Mouse (Mus musculus) G1E (cell line): ENCODE results near the gene Epsti1. TPM values are rescaled to one million over a fixed set of nuclear protein-coding genes. Genes with fewer than 3 reads are reported as not detected.

Experiments
- ATAC-seq: 2 replicates; pipeline ENCODE4 v1.8.0; 2016; ENCODE audit warnings: mild to moderate bottlenecking; ENCODE audit not compliant: insufficient number of reproducible peaks, poor library complexity, low FRiP score, severe bottlenecking; ENCODE audit errors: extremely low read depth
- DNase-seq: peaks from one replicate; pipeline ENCODE4 v3.0.0; 2012; ENCODE audit warnings: low spot score
- H3K27me3 ChIP-seq: 2 replicates; pipeline ENCODE4 v1.6.1; 2012; ENCODE audit warnings: mild to moderate bottlenecking, low read length, inconsistent platforms; ENCODE audit not compliant: insufficient read depth
- H3K36me3 ChIP-seq: replicated peaks from 2 replicates; pipeline ENCODE3; 2012; ENCODE audit warnings: mild to moderate bottlenecking, inconsistent platforms
- H3K4me1 ChIP-seq: 2 replicates; pipeline ENCODE4 v1.6.1; 2012; ENCODE audit warnings: low read depth, low read length, inconsistent platforms, mixed read lengths; ENCODE audit not compliant: insufficient read depth
- H3K4me3 ChIP-seq: 2 replicates; pipeline ENCODE4 v1.5.1; 2012; ENCODE audit warnings: low read depth, mild to moderate bottlenecking, inconsistent platforms, low read length, moderate library complexity, mixed read lengths
- H3K9me3 ChIP-seq: replicated peaks from 2 replicates; pipeline ENCODE4 v1.6.1; 2012; ENCODE audit warnings: inconsistent platforms
- CTCF ChIP-seq: IDR thresholded peaks from 2 replicates; pipeline ENCODE4 v1.5.1; 2012; ENCODE audit warnings: low read depth, low read length, inconsistent platforms, mixed read lengths
- GATA1 ChIP-seq: IDR thresholded peaks from 2 replicates; pipeline ENCODE4 v1.6.1; 2012; ENCODE audit warnings: borderline replicate concordance, low read length, inconsistent platforms, mixed read lengths
- GATA2 ChIP-seq: IDR thresholded peaks from 2 replicates; pipeline ENCODE4 v1.6.1; 2012; ENCODE audit warnings: low read depth, low read length, inconsistent platforms, borderline replicate concordance
- POLR2AphosphoS5 ChIP-seq: IDR thresholded peaks from 2 replicates; pipeline ENCODE4 v1.6.1; 2012; ENCODE audit warnings: low read depth, low read length, inconsistent platforms; ENCODE audit not compliant: insufficient replicate concordance
- TAL1 ChIP-seq: conservative IDR thresholded peaks from 2 replicates; pipeline ENCODE4 v1.6.1; 2012; ENCODE audit warnings: low read depth, low read length, inconsistent platforms, mixed read lengths
- polyA plus RNA-seq: library from polyadenylated mRNA; stranded (reverse); fragments of >175 nt; gene quantifications from 2 replicates; pipeline ENCODE4 v1.2.3, GENCODE M21; 2012
- total RNA-seq, 2 experiments: library from RNA; stranded (forward) in 1 of 2; stranded (reverse) in 1 of 2; fragments of 200-1000 nt in 1 of 2; fragments of >200 nt in 1 of 2; fragmentation: Nextera tagmentation in 1 of 2; gene quantifications; 2 replicates each; pipeline ENCODE4 v1.2.3; 2014 to 2017

The Epsti1 gene
- total and polyA plus RNA-seq, 3 experiments: not detected

DNA sequence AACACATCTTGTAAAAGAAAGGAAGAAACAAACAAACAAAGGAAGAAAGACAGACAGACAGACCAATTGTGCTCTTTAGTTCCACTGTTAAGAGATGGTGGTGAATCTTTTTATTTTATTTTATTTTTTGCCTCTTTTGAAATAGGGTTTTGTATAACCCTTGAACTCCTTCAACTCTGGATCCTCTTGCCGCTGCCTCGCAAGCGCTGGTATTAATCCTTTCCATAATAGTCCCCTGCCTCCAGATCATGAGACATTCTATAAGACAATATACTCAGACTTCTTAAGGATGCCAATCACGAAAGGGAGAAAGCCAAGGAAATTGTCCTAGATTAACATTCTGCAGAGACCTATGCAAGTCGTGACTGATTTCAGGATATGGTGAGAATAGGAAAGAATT, 11.7 kb downstream of the Epsti1 start:
- no peak for DNase-seq
- Histone ChIP-seq H3K4me3 (no peak overlapping the region), H3K36me3 (no peaks in the 10 kb centered on the region), H3K4me1 (no peaks in the 10 kb centered on the region), H3K9me3 (peaks cover 4% of the 10 kb centered on the region; the same call in 1 of the 2 replicates), H3K27me3 (no peaks in the 10 kb centered on the region)
- no peak for TF ChIP-seq CTCF
- no peak for TF ChIP-seq GATA1
- no peak for TF ChIP-seq POLR2AphosphoS5
- TF ChIP-seq TAL1: no peak
- TF ChIP-seq GATA2: no peak
- no peak for ATAC-seq

DNA sequence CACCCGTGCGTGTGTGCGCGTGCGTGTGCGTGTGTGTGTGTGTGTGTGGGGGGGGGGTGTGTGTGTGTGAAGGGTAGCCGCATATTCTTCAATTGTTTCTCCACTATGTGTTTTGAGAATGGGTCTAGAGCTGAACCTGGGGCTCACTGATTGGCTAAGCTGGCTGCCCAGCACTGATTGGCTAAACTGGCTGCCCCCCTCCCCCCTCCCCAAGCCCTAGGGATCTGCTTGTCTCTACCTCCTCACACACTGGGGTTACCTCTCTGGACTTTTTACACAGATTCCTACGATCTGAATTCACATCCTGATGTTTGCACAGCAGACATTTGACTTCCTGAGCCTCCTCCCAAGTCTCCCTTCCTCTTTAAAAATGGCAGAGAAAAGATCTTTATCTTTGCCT, 17.6 kb downstream of the Epsti1 start:
- ATAC-seq (no peak), DNase-seq (no peak)
- Histone ChIP-seq H3K36me3 (no peaks in the 10 kb centered on the region), H3K27me3 (no peaks in the 10 kb centered on the region), H3K4me3 (no peak overlapping the region), H3K4me1 (no peaks in the 10 kb centered on the region), H3K9me3 (peaks cover 10% of the 10 kb centered on the region)
- TF ChIP-seq CTCF (no peak), POLR2AphosphoS5 (no peak), TAL1 (no peak), GATA1 (no peak), GATA2 (no peak)

DNA sequence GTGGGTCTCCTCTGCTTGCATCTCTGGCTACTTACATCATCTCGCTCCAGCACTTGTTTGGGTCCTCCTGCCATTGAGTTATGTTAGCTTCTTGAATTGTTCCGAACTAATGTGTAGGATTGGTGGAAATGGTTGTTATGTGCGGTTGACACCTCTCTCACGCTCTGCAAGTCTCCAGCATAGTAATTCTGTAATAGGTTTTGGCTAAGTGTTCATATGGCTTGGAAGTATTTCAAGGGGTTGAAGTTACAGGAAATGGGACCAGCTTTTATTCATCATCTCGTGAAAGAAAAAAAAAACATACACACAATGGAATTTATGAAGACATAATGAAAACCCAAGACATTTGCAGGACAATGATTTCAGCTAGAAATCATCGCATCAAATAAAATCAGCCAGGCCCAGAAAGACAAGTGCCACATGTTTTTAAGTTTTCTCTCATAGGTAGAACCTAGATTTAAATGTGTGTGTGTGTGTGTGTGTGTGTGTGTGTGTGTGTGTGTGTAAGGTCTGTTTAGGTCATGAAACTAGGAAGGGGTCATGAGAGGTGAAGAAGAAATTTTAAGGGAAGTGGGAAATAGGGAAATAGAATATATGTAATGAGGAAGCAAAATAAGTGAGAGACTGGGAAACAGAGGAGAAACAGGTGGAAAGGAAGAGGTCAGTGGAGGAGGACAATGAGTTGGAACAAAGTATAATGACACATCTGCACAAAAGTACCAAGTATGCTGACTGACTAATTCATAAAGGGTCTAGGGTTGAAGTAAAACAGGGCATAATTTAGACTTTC, 19.2 kb downstream of the Epsti1 start:
- DNase-seq: no peak
- TF ChIP-seq GATA1 (no peak), TAL1 (no peak), POLR2AphosphoS5 (no peak), CTCF (no peak), GATA2 (no peak)

DNA sequence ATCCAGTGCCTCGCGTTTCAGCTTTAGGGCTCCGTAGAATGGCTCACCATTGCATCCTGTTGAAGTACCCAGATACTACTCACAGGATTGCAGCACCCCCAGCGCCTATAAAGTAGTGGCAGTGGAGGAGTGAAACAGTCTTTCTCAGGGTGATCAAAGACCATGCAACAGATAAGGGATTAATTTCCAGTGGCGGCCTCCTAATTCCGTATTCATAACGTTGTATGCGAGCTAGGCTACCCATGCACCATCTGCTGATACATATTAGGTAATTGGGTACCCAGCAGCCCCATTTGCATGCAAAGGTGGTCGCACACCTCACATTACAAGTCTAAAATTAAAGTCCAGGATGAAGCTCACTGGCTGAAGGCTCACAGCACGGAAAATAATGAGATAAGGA, 21.4 kb downstream of the Epsti1 start:
- Histone ChIP-seq H3K27me3 (no peaks in the 10 kb centered on the region), H3K4me1 (no peaks in the 10 kb centered on the region), H3K36me3 (no peaks in the 10 kb centered on the region), H3K4me3 (no peak overlapping the region), H3K9me3 (peaks cover 8% of the 10 kb centered on the region)
- ATAC-seq (no peak), DNase-seq (no peak)
- no peak for TF ChIP-seq GATA2
- no peak for TF ChIP-seq GATA1
- TF ChIP-seq CTCF: no peak
- no peak for TF ChIP-seq POLR2AphosphoS5
- no peak for TF ChIP-seq TAL1

More for the DNA sequence above, 19.2 kb downstream of the Epsti1 start:
- Histone ChIP-seq H3K36me3 (no peaks in the 10 kb centered on the region), H3K27me3 (no peaks in the 10 kb centered on the region), H3K4me3 (no peak overlapping the region), H3K9me3 (peaks cover 10% of the 10 kb centered on the region; the same call in 1 of the 2 replicates), H3K4me1 (no peaks in the 10 kb centered on the region)
- ATAC-seq: no peak

DNA sequence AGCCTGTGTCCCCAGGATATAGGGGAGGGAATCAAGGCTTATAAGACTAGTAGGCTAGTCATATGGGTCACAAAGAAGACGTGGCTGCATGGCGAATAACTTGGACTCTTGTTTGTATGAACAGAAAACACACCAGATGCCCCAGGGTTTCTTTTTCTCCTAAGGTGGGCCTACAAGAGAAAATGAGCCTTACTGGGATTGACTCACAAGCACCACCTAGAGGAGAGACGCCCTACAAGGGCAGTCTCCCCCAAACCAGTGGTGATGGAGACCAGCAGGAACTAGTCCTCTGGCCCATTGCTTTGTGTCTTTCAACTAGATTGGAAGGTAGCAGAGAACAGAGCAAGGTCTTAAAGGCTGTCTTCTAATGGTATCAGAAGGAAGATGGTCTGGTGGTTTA, 22.7 kb downstream of the Epsti1 start:
- H3K9me3 ChIP-seq: peaks cover 4% of the 10 kb centered on the region
- no peaks in the 10 kb centered on the region for H3K27me3 ChIP-seq
- no peak overlapping the region for H3K4me3 ChIP-seq
- DNase-seq (no peak), ATAC-seq (no peak)
- TF ChIP-seq GATA2 (no peak), POLR2AphosphoS5 (no peak), CTCF (no peak), GATA1 (no peak), TAL1 (no peak)
- no peaks in the 10 kb centered on the region for H3K36me3 ChIP-seq
- H3K4me1 ChIP-seq: no peaks in the 10 kb centered on the region

DNA sequence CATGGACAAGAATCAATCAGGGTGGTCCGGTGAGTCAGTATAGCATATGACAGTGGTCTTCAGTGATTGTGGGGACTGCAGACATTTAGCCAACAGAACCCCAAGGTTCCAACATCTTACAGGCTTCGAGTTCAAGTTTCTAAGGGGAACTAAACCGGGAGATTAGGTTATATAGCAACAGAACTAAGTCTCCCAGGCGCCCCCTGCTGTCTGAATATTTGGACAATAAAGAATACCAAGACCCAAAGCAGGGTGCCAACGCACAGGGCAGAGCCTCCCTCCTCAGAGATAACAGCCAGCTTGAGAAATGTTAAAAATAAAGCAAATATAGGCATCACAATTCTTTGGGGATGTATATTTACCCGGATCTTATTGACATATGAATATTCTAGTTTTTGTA, 24.0 kb downstream of the Epsti1 start:
- no peak for DNase-seq
- ATAC-seq: 0 out of 2 replicates have a peak, but pooled peaks have one; percentile 37
- H3K4me1 ChIP-seq: no peaks in the 10 kb centered on the region

More for the DNA sequence above, 24.0 kb downstream of the Epsti1 start:
- Histone ChIP-seq H3K9me3 (peaks cover 4% of the 10 kb centered on the region), H3K4me3 (no peak overlapping the region), H3K27me3 (no peaks in the 10 kb centered on the region), H3K36me3 (no peaks in the 10 kb centered on the region)
- TF ChIP-seq CTCF (no peak), TAL1 (no peak), GATA2 (no peak), POLR2AphosphoS5 (no peak), GATA1 (no peak)
